Mouse (Mus musculus) myocyte (in vitro differentiated cells): Measurements from ENCODE around the gene Iffo2.

Experiments used
- CEBPB ChIP-seq: IDR thresholded peaks from 2 replicates; pipeline ENCODE4 v1.6.1; 2011; ENCODE audit warnings: mild to moderate bottlenecking, moderate library complexity; ENCODE audit not compliant: poor library complexity, insufficient read depth, severe bottlenecking
- E2F4 ChIP-seq: IDR thresholded peaks from one replicate; pipeline ENCODE4 v1.6.1; 2011; ENCODE audit warnings: mild to moderate bottlenecking, control low read depth, moderate library complexity; ENCODE audit not compliant: insufficient read depth
- MAX ChIP-seq: IDR thresholded peaks from one replicate; pipeline ENCODE4 v1.6.1; 2011; ENCODE audit warnings: low read depth, mild to moderate bottlenecking, control low read depth
- MYOD1 ChIP-seq, 3 experiments: IDR thresholded peaks; one replicate each; pipeline ENCODE4 v1.6.1; 2011; ENCODE audit warnings: control low read depth in 2 of 3, low read depth in 2 of 3, mild to moderate bottlenecking in 2 of 3, moderate library complexity in 1 of 3; ENCODE audit not compliant: insufficient read length in 2 of 3, control insufficient read depth in 1 of 3
- POLR2A ChIP-seq: IDR thresholded peaks from one replicate; pipeline ENCODE4 v1.6.1; 2011; ENCODE audit warnings: low read depth, mild to moderate bottlenecking, control low read depth, moderate library complexity; ENCODE audit not compliant: insufficient read length
- POLR2AphosphoS2 ChIP-seq: IDR thresholded peaks from one replicate; pipeline ENCODE4 v1.6.1; 2011; ENCODE audit warnings: low read depth, control low read depth; ENCODE audit not compliant: insufficient read length
- REST ChIP-seq: IDR thresholded peaks from one replicate; pipeline ENCODE4 v1.6.1; 2011; ENCODE audit warnings: mild to moderate bottlenecking, control low read depth, moderate library complexity; ENCODE audit not compliant: insufficient read depth, insufficient read length
- SRF ChIP-seq: IDR thresholded peaks from one replicate; pipeline ENCODE4 v1.6.1; 2011; ENCODE audit warnings: low read depth; ENCODE audit not compliant: control insufficient read depth, insufficient read length
- TCF12 ChIP-seq: IDR thresholded peaks from one replicate; pipeline ENCODE4 v1.6.1; 2011; ENCODE audit warnings: mild to moderate bottlenecking, control low read depth; ENCODE audit not compliant: poor library complexity, insufficient read depth, severe bottlenecking
- USF1 ChIP-seq: IDR thresholded peaks from one replicate; pipeline ENCODE4 v1.6.1; 2011; ENCODE audit warnings: low read depth, mild to moderate bottlenecking, control low read depth, moderate library complexity

- TF ChIP-seq MAX (no peak), USF1 (no peak), POLR2A (no peak), REST (no peak), E2F4 (no peak), CEBPB (no peak), POLR2AphosphoS2 (no peak), TCF12 (no peak), MYOD1 (IDR thresholded peaks at IDR 0.05; ENCODE audit: control insufficient read depth in 1 of 3, insufficient read length in 2 of 3, low read depth in 2 of 3) (no peak), SRF (no peak)
Measured at GRCm38 (mm10) chr4:139484496-139484895, 45.9 kb upstream of the Iffo2 start.
